Mouse (Mus musculus): ENCODE results near the gene Gprc5d. TPM values are rescaled to one million over a fixed set of nuclear protein-coding genes. Genes with fewer than 3 reads are reported as not detected.

The Gprc5d gene
- polyA plus RNA-seq (2012; rRNA removed), result 0.08 TPM in 1 of 2 replicates, not detected in the other

DNA sequence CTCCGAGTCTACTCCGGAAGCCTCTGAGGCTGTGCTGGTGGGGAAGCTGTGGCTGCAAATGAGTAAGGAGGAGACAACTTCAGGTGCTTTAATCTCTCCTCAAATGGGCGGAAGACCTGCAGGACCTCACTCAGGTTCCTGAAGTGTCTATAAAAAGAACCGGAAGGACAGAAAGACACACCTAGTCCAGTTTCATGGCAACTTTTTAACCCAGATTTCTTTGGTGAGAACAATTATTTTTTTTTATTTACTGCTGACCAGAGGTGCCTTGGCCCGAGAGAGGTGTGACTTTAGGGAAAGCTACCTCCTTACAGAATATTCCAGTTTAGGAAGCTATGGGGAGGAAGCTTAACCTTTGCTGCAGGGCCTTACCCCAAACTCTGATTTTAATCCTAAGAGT is at the start of gene Gprc5d:
Gene Gprc5d, minus strand, starts transcription at position 101 of the 400 bp plus-strand sequence.
- TF ChIP-seq POLR2A (IDR thresholded peaks at IDR 0.05; ENCODE audit: borderline replicate concordance, extremely low read depth, insufficient read depth, insufficient read length, poor library complexity, severe bottlenecking), result no peak
- TF ChIP-seq CTCF (IDR thresholded peaks at IDR 0.05; ENCODE audit: borderline replicate concordance, extremely low read depth, insufficient read depth, insufficient read length), result no peak

GRCm38 (mm10) chr6:135166712-135167111 is 48.6 kb upstream of the Gprc5d start:
- DNase-seq (ENCODE audit: low read depth), result no peak
- no peak for TF ChIP-seq POLR2A (IDR thresholded peaks at IDR 0.05; ENCODE audit: borderline replicate concordance, extremely low read depth, insufficient read depth, insufficient read length, poor library complexity, severe bottlenecking)

More for the DNA sequence above, at the start of gene Gprc5d:
- no peak for DNase-seq (ENCODE audit: low read depth)

GRCm38 (mm10) chr6:135166262-135166661 is 48.2 kb upstream of the Gprc5d start:
- TF ChIP-seq POLR2A (IDR thresholded peaks at IDR 0.05; ENCODE audit: borderline replicate concordance, extremely low read depth, insufficient read depth, insufficient read length, poor library complexity, severe bottlenecking) (no peak), CTCF (IDR thresholded peaks at IDR 0.05; ENCODE audit: borderline replicate concordance, extremely low read depth, insufficient read depth, insufficient read length) (no peak)
- no peak for DNase-seq (ENCODE audit: low read depth)

DNA sequence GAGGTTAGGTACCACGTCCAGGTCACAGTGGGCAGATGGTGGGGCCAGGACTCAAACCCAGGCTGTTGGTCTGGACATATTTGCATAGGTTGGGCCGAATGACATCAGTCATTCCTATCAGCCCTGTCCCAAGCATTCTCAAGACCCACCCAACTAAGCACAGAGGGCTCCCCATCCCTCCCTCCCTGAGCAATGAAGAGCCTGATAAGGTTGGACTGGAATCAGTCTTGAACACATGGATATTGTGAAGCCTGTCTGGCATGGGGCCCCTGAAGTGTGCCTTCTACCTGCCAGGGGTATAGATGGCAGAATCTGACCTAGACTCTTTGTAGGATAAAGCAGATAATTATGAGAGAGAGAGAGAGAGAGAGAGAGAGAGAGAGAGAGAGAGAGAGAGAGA is 47.6 kb upstream of the Gprc5d start:
- TF ChIP-seq POLR2A (IDR thresholded peaks at IDR 0.05; ENCODE audit: borderline replicate concordance, extremely low read depth, insufficient read depth, insufficient read length, poor library complexity, severe bottlenecking), result no peak
- TF ChIP-seq CTCF (IDR thresholded peaks at IDR 0.05; ENCODE audit: borderline replicate concordance, extremely low read depth, insufficient read depth, insufficient read length), result no peak
- no peak for DNase-seq (ENCODE audit: low read depth)

GRCm38 (mm10) chr6:135165191-135165590 is 47.1 kb upstream of the Gprc5d start:
- TF ChIP-seq POLR2A (IDR thresholded peaks at IDR 0.05; ENCODE audit: borderline replicate concordance, extremely low read depth, insufficient read depth, insufficient read length, poor library complexity, severe bottlenecking) (no peak), CTCF (IDR thresholded peaks at IDR 0.05; ENCODE audit: borderline replicate concordance, extremely low read depth, insufficient read depth, insufficient read length) (no peak)
- no peak for DNase-seq (ENCODE audit: low read depth)

DNA sequence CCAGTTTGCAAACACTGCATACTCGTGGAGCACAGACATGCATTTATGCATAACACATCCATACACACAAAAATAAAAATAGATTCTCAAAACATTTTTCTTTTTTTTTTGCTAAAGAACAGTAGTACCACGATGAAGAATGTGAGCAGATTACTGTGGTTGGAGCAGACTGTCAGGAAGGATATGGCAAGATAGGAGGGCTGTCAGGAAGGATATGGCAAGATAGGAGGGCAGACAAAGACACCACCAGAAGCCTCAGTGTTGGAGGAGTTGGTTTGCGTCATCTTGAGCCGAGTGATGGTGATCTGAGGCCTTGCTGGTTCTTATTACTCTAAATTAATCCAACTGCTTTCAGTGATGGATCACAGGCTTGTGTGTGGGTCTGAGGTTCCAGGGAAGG is 44.8 kb upstream of the Gprc5d start:
- no peak for DNase-seq (ENCODE audit: low read depth)
- TF ChIP-seq CTCF (IDR thresholded peaks at IDR 0.05; ENCODE audit: borderline replicate concordance, extremely low read depth, insufficient read depth, insufficient read length), result no peak
- no peak for TF ChIP-seq POLR2A (IDR thresholded peaks at IDR 0.05; ENCODE audit: borderline replicate concordance, extremely low read depth, insufficient read depth, insufficient read length, poor library complexity, severe bottlenecking)

DNA sequence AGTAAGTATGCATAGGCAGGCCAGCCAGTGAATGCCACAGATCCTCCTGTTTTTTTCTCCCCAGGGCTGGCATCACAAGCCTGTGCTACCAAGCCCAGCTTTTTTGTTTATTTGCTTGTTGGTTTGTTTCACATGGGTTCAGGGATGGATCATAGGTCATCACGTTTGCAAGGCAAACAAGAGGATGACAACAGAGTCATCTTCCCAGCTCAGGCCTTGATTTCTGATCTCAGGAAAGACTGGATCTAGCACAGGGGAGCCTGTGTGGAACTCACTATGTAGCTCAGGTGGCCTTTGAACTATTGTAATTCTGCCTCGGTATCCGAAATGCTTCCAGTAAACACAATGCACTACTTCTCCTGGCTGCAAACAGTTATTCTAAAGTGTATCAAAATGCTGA is 44.2 kb upstream of the Gprc5d start:
- no peak for TF ChIP-seq CTCF (IDR thresholded peaks at IDR 0.05; ENCODE audit: borderline replicate concordance, extremely low read depth, insufficient read depth, insufficient read length)
- TF ChIP-seq POLR2A (IDR thresholded peaks at IDR 0.05; ENCODE audit: borderline replicate concordance, extremely low read depth, insufficient read depth, insufficient read length, poor library complexity, severe bottlenecking), result no peak
- no peak for DNase-seq (ENCODE audit: low read depth)

- DNase-seq (ENCODE audit: low read depth), result no peak
- no peak for TF ChIP-seq CTCF (IDR thresholded peaks at IDR 0.05; ENCODE audit: borderline replicate concordance, extremely low read depth, insufficient read depth, insufficient read length)
- no peak for TF ChIP-seq POLR2A (IDR thresholded peaks at IDR 0.05; ENCODE audit: borderline replicate concordance, extremely low read depth, insufficient read depth, insufficient read length, poor library complexity, severe bottlenecking)
Measured at GRCm38 (mm10) chr6:135161356-135161755, 43.3 kb upstream of the Gprc5d start.

GRCm38 (mm10) chr6:135158509-135158908 is 40.4 kb upstream of the Gprc5d start:
- TF ChIP-seq POLR2A (IDR thresholded peaks at IDR 0.05; ENCODE audit: borderline replicate concordance, extremely low read depth, insufficient read depth, insufficient read length, poor library complexity, severe bottlenecking) (no peak), CTCF (IDR thresholded peaks at IDR 0.05; ENCODE audit: borderline replicate concordance, extremely low read depth, insufficient read depth, insufficient read length) (no peak)
- no peak for DNase-seq (ENCODE audit: low read depth)

GRCm38 (mm10) chr6:135157496-135157895 is 39.4 kb upstream of the Gprc5d start:
- TF ChIP-seq POLR2A (IDR thresholded peaks at IDR 0.05; ENCODE audit: borderline replicate concordance, extremely low read depth, insufficient read depth, insufficient read length, poor library complexity, severe bottlenecking) (no peak), CTCF (IDR thresholded peaks at IDR 0.05; ENCODE audit: borderline replicate concordance, extremely low read depth, insufficient read depth, insufficient read length) (no peak)
- no peak for DNase-seq (ENCODE audit: low read depth)

DNA sequence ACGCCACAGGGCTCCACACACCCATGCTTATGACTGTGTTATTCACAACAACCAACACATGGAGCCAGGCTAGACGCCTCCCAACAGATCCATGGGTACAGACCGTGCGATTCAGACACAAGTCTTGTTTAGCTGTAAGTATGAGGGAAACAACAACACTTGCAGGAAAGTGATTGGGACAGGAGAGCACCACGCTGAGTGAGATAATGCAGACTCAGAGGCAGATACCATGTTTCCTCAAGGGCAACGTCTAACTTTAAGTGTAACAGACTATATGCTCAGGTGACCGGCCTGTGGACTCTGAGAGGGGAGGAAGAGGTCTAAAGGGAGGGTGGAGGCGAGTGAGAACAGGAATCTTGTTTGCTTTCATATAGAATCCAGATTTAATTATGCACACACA is 38.5 kb upstream of the Gprc5d start:
- TF ChIP-seq CTCF (IDR thresholded peaks at IDR 0.05; ENCODE audit: borderline replicate concordance, extremely low read depth, insufficient read depth, insufficient read length), result no peak
- TF ChIP-seq POLR2A (IDR thresholded peaks at IDR 0.05; ENCODE audit: borderline replicate concordance, extremely low read depth, insufficient read depth, insufficient read length, poor library complexity, severe bottlenecking), result no peak
- no peak for DNase-seq (ENCODE audit: low read depth)

- TF ChIP-seq POLR2A (IDR thresholded peaks at IDR 0.05; ENCODE audit: borderline replicate concordance, extremely low read depth, insufficient read depth, insufficient read length, poor library complexity, severe bottlenecking) (no peak), CTCF (IDR thresholded peaks at IDR 0.05; ENCODE audit: borderline replicate concordance, extremely low read depth, insufficient read depth, insufficient read length) (no peak)
- DNase-seq (ENCODE audit: low read depth), result no peak
Measured at GRCm38 (mm10) chr6:135153719-135154118, 35.6 kb upstream of the Gprc5d start.

DNA sequence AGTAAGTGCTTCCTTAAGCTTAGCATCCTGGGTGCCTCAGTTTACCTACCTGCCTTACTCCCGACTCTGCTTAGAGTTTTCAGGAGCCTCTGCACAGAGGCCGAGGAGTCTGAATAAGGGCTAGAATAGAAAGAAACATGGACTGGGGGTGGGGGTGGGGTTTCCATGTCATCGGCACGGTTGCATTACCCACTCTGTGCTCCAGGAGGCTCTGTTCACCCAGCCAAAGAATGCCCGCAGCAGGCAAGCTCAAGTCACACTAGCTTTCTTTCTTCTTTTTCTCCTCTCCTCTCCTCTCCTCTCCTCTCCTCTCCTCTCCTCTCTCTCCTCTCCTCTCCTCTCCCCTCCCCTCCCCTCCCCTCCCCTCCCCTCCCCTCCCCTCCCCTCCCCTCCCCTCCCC is 32.2 kb upstream of the Gprc5d start:
- DNase-seq (ENCODE audit: low read depth), result peak; percentile 52
- TF ChIP-seq POLR2A (IDR thresholded peaks at IDR 0.05; ENCODE audit: borderline replicate concordance, extremely low read depth, insufficient read depth, insufficient read length, poor library complexity, severe bottlenecking), result no peak
- TF ChIP-seq CTCF (IDR thresholded peaks at IDR 0.05; ENCODE audit: borderline replicate concordance, extremely low read depth, insufficient read depth, insufficient read length), result peak; percentile 71

All from brain, embryonic 14.5 days (tissue).